Mouse (Mus musculus) stomach, embryonic 15.5 days (tissue): Measurements from ENCODE around the gene Fabp7. TPM values are rescaled to one million over a fixed set of nuclear protein-coding genes. Genes with fewer than 3 reads are reported as not detected.

Experiments
- ATAC-seq: fragments of 200-750 bp; cut with Nextera tagmentation; 2 replicates; pipeline ENCODE4 v1.8.0; 2017; ENCODE audit warnings: low read depth, moderate number of reproducible peaks, moderate TSS enrichment; ENCODE audit not compliant: insufficient read depth, low FRiP score
- H3K27ac ChIP-seq: fragments of 300-500 bp; sonication (generic); 2 replicates; pipeline ENCODE4 v1.5.1; 2015; ENCODE audit warnings: mild to moderate bottlenecking, inconsistent platforms
- H3K27me3 ChIP-seq: fragments of 300-500 bp; sonication (generic); replicated peaks from 2 replicates; pipeline ENCODE4 v1.6.1; 2015; ENCODE audit warnings: inconsistent platforms
- H3K36me3 ChIP-seq: fragments of 300-500 bp; sonication (generic); 2 replicates; pipeline ENCODE4 v1.6.1; 2015; ENCODE audit warnings: inconsistent platforms
- H3K4me1 ChIP-seq: fragments of 300-500 bp; sonication (generic); 2 replicates; pipeline ENCODE4 v1.6.1; 2015; ENCODE audit warnings: inconsistent platforms
- H3K4me2 ChIP-seq: fragments of 300-500 bp; sonication (generic); 2 replicates; pipeline ENCODE4 v1.6.1; 2015; ENCODE audit warnings: mild to moderate bottlenecking, inconsistent platforms
- H3K4me3 ChIP-seq: fragments of 300-500 bp; sonication (generic); replicated peaks from 2 replicates; pipeline ENCODE4 v1.5.1; 2015; ENCODE audit warnings: inconsistent platforms
- H3K9ac ChIP-seq: fragments of 300-500 bp; sonication (generic); 2 replicates; pipeline ENCODE4 v1.6.1; 2015; ENCODE audit warnings: inconsistent platforms
- H3K9me3 ChIP-seq: fragments of 300-500 bp; sonication (generic); 2 replicates; pipeline ENCODE4 v1.6.1; 2016; ENCODE audit warnings: inconsistent platforms
- WGBS: fragments of 180-500 bp; shearing (Covaris S2); methylation state at CpG from one replicate; pipeline ENCODE4 v1.1.7; 2015; 5-methylcytosine and 5-hydroxymethylcytosine counted together
- polyA plus RNA-seq: library from polyadenylated mRNA; unstranded; fragments of >200 nt; fragmentation: Nextera tagmentation; extraction: Ambion mirVana; gene quantifications from 2 replicates; pipeline ENCODE4 v1.2.1, GENCODE M21; 2015

Gene Fabp7
- polyA plus RNA-seq, 1 experiment from 2014 or later = 66.4 TPM

DNA sequence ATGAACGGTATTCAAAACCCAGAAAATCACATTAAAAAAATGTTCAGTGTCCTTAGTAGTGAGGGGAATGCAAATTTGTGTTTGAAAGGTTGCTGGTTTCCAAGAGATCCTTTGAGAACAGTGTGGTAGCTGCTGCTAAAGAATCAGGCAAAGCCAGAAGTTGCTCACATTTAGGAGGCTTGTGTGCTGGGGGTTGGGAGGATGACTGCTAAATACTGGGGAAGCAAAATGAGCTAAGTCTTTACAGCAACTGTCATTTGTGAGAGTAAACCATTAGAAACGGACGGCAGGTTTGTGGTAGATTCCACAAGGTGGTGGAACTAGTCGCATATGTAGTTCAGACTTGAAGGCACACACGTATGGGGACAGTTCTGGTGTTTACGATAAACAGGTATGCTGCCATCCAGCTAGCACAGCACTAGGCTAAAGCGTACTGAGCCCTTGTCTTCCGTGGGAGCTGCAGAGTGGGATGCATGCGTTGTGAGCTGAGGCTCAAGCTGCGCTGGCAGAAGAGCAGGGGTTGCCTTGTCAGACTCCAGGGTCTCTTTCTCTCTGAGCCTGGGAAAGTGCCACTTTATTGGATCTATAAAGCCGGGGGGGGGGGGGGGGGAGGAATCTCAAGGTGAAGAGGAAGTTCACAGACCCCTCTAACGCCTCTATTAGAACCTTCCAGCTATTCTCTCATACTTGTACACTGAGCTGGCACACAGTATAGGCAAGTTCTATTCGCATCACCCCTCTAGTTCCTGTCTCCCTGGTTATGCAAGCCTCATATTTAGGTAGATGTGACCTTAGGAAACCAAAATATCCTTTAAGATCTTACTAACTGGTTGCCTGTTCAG, 1.2 kb upstream of the Fabp7 start:
- Histone ChIP-seq H3K27me3 (no peaks in the 10 kb centered on the region), H3K4me2 (no peak overlapping the region), H3K9ac (no peak overlapping the region), H3K4me3 (no peak overlapping the region), H3K4me1 (peaks cover 5% of the 10 kb centered on the region; the same call in 1 of the 2 replicates), H3K9me3 (no peaks in the 10 kb centered on the region), H3K36me3 (no peaks in the 10 kb centered on the region), H3K27ac (no peak overlapping the region)
- no peak for ATAC-seq
- WGBS = 39% methylated on average over 13 of the region's 13 CpGs

GRCm38 (mm10) chr10:57784131-57784875, 378 bp upstream of the Fabp7 start:
- Histone ChIP-seq H3K9me3 (no peaks in the 10 kb centered on the region), H3K9ac (no peak overlapping the region), H3K4me1 (peaks cover 5% of the 10 kb centered on the region; the same call in 1 of the 2 replicates), H3K4me2 (peak overlapping the region; percentile 29; the same call in 1 of the 2 replicates), H3K4me3 (no peak overlapping the region; the same call in 1 of the 2 replicates), H3K27ac (no peak overlapping the region; the same call in 1 of the 2 replicates), H3K36me3 (no peaks in the 10 kb centered on the region), H3K27me3 (no peaks in the 10 kb centered on the region)
- 17% methylated on average over 7 of the region's 7 CpGs for WGBS
- peak; percentile 58; the same call in 1 of the 2 replicates for ATAC-seq

DNA sequence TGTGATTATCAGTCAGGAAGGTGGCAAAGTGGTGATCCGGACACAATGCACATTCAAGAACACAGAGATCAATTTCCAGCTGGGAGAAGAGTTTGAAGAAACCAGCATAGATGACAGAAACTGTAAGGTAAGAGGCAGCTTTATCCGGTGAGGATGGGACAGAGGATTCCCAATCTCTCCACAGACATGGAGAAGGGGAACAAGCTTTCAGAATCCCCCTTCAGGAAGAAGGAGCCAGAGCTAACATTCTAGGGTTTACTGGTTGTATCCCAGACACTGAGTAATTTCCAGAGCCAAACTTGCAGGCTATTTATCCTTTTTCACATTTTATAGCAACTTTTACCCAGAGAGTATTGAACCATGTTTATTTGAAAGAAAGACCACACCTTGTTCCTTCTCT, 871 bp downstream of the Fabp7 start:
- 75% methylated on average over 2 of the region's 2 CpGs for WGBS
- Histone ChIP-seq H3K27me3 (no peaks in the 10 kb centered on the region), H3K4me2 (no peak overlapping the region)

DNA sequence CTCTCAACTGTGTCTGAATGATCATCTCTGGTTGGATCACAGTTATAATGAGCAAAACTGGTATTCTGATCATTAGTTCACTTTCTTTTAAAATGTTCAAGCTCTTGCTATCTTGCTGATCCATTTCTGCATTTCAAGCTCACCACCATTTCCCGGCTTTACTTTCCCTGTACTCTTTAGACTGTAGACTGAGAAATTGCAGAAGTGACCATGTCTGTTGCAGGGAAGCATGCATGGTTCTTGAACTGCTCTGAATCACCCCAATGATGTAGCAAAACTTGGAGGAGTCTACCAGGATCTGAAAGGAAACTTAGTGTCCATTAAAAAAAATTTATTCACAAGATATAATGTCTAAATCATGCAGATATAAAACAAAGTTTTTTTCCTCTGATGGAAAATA, 8.3 kb downstream of the Fabp7 start:
- Histone ChIP-seq H3K4me3 (no peak overlapping the region), H3K36me3 (no peaks in the 10 kb centered on the region), H3K4me2 (no peak overlapping the region), H3K4me1 (no peaks in the 10 kb centered on the region), H3K27me3 (no peaks in the 10 kb centered on the region), H3K9ac (no peak overlapping the region), H3K27ac (no peak overlapping the region), H3K9me3 (no peaks in the 10 kb centered on the region)
- no peak for ATAC-seq
- WGBS = 89% methylated on average over 1 of the region's 1 CpGs

More for the DNA sequence above, 871 bp downstream of the Fabp7 start:
- no peaks in the 10 kb centered on the region for H3K9me3 ChIP-seq
- H3K4me1 ChIP-seq = peaks cover 5% of the 10 kb centered on the region; the same call in 1 of the 2 replicates
- H3K4me3 ChIP-seq = no peak overlapping the region
- no peak overlapping the region for H3K9ac ChIP-seq
- no peak overlapping the region for H3K27ac ChIP-seq
- no peak for ATAC-seq
- no peaks in the 10 kb centered on the region for H3K36me3 ChIP-seq

GRCm38 (mm10) chr10:57794018-57794417, 9.3 kb downstream of the Fabp7 start, which contains the start of gene Smpdl3a:
Smpdl3a (plus strand) TSS chr10:57794335.
- H3K36me3 ChIP-seq = no peaks in the 10 kb centered on the region
- 57% methylated on average over 7 of the region's 7 CpGs for WGBS
- peak within 1 kb of the TSS; percentile 54 for H3K9ac ChIP-seq
- H3K27ac ChIP-seq = peak within 1 kb of the TSS; percentile 58
- peak within 1 kb of the TSS; percentile 91 for H3K4me2 ChIP-seq
- ATAC-seq = no peak
- no peaks in the 10 kb centered on the region for H3K27me3 ChIP-seq
- peak within 1 kb of the TSS; percentile 63 for H3K4me3 ChIP-seq
- H3K9me3 ChIP-seq = no peaks in the 10 kb centered on the region
- H3K4me1 ChIP-seq = no peaks in the 10 kb centered on the region

GRCm38 (mm10) chr10:57794491-57795461, 10.1 kb downstream of the Fabp7 start:
- H3K9me3 ChIP-seq = no peaks in the 10 kb centered on the region
- under 1% methylated on average over 43 of the region's 44 CpGs for WGBS
- peak overlapping the region; percentile 58 for H3K27ac ChIP-seq
- H3K4me3 ChIP-seq = peak overlapping the region; percentile 63
- H3K36me3 ChIP-seq = no peaks in the 10 kb centered on the region
- no peaks in the 10 kb centered on the region for H3K27me3 ChIP-seq
- ATAC-seq = peak; percentile 76
- H3K9ac ChIP-seq = peak overlapping the region; percentile 54
- peak overlapping the region; percentile 91 for H3K4me2 ChIP-seq
- H3K4me1 ChIP-seq = no peaks in the 10 kb centered on the region

DNA sequence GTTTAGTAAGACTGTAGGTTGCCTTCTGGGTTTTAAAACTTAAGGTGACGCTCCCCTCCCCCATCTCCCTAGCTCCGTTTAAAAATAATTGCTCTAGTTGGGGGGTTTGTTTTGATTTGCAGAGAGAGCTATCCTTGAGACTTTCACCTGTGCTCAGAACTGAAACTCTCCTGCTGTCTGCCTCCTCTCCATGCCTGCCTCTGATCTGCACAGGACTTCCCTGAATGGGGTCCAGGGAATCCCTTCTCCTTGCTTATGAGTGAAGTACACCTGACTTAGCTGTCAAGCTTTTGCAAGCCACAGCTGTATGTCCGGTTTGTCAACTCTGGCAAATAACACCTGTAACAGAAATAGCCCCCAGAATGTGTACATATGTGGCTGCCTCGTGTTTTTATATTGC, 10.9 kb downstream of the Fabp7 start:
- Histone ChIP-seq H3K27me3 (no peaks in the 10 kb centered on the region), H3K4me3 (peak overlapping the region; percentile 63)

GRCm38 (mm10) chr10:57796057-57796456, 11.4 kb downstream of the Fabp7 start:
- no peaks in the 10 kb centered on the region for H3K36me3 ChIP-seq
- peak overlapping the region; percentile 91 for H3K4me2 ChIP-seq
- 0 out of 2 replicates have a peak, but pooled peaks have one; percentile 1 for ATAC-seq
- no peak overlapping the region for H3K27ac ChIP-seq
- no peak overlapping the region; the same call in 1 of the 2 replicates for H3K4me3 ChIP-seq
- no peaks in the 10 kb centered on the region for H3K4me1 ChIP-seq
- H3K9ac ChIP-seq = no peak overlapping the region
- H3K9me3 ChIP-seq = no peaks in the 10 kb centered on the region
- WGBS = 38% methylated on average over 4 of the region's 4 CpGs
- no peaks in the 10 kb centered on the region for H3K27me3 ChIP-seq

More for the DNA sequence above, 10.9 kb downstream of the Fabp7 start:
- WGBS = 25% methylated on average over 4 of the region's 4 CpGs
- no peaks in the 10 kb centered on the region for H3K4me1 ChIP-seq
- H3K27ac ChIP-seq = peak overlapping the region; percentile 58; the same call in 1 of the 2 replicates
- no peaks in the 10 kb centered on the region for H3K36me3 ChIP-seq
- peak overlapping the region; percentile 91 for H3K4me2 ChIP-seq
- no peak overlapping the region for H3K9ac ChIP-seq
- no peak for ATAC-seq
- no peaks in the 10 kb centered on the region for H3K9me3 ChIP-seq

DNA sequence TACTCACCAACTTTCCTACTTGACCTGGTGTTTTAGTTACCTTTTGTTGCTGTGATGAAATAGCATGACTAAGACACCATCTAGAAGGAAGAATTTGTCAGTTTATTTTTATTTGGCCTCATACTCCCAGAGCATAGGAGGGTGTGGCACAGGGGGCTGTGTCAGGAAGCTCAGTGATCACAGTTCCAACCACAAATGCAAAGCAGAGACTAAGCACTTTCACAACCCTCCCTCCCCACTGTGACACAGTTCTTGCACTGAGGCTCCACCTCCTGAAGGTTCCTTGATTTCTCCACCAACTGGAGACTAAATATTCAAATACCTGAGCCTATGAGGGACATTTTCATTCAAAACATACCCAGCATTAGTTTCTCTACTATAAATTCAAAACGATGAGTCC, 14.8 kb downstream of the Fabp7 start:
- no peaks in the 10 kb centered on the region for H3K9me3 ChIP-seq
- no peak for ATAC-seq
- H3K4me2 ChIP-seq = no peak overlapping the region
- no peaks in the 10 kb centered on the region for H3K36me3 ChIP-seq
- no peak overlapping the region for H3K9ac ChIP-seq
- no peak overlapping the region for H3K4me3 ChIP-seq
- H3K4me1 ChIP-seq = no peaks in the 10 kb centered on the region
- H3K27me3 ChIP-seq = no peaks in the 10 kb centered on the region
- H3K27ac ChIP-seq = no peak overlapping the region
- 91% methylated on average over 1 of the region's 1 CpGs for WGBS

- no peak overlapping the region for H3K4me3 ChIP-seq
- ATAC-seq = peak; percentile 92
Observed at GRCm38 (mm10) chr10:57807754-57808153, 23.1 kb downstream of the Fabp7 start.

More at GRCm38 (mm10) chr10:57807754-57808153, 23.1 kb downstream of the Fabp7 start:
- H3K9me3 ChIP-seq = no peaks in the 10 kb centered on the region
- 86% methylated on average over 6 of the region's 6 CpGs for WGBS
- H3K27me3 ChIP-seq = no peaks in the 10 kb centered on the region
- H3K27ac ChIP-seq = no peak overlapping the region
- no peaks in the 10 kb centered on the region for H3K4me1 ChIP-seq
- 0 out of 2 replicates have a peak, but pooled peaks cover 2% of the 10 kb centered on the region for H3K36me3 ChIP-seq
- H3K4me2 ChIP-seq = no peak overlapping the region
- no peak overlapping the region for H3K9ac ChIP-seq
